Mouse (Mus musculus): ENCODE data around the gene Pecam1.

The Pecam1 gene

GRCm38 (mm10) chr11:106666470-106667107 lies 83.8 kb downstream of the Pecam1 start:
- 91% methylated on average over 14 of the region's 14 CpGs for WGBS

GRCm38 (mm10) chr11:106665841-106666240 lies 84.6 kb downstream of the Pecam1 start:
- WGBS: 95% methylated on average over 2 of the region's 2 CpGs

- 85% methylated on average over 4 of the region's 4 CpGs for WGBS
These were observed 85.1 kb downstream of the Pecam1 start for GRCm38 (mm10) chr11:106665328-106665727.

GRCm38 (mm10) chr11:106664691-106665090 lies 85.7 kb downstream of the Pecam1 start:
- WGBS: 77% methylated on average over 8 of the region's 8 CpGs

GRCm38 (mm10) chr11:106663838-106664237 lies 86.6 kb downstream of the Pecam1 start:
- 70% methylated on average over 6 of the region's 6 CpGs for WGBS

GRCm38 (mm10) chr11:106662634-106663407 lies 87.6 kb downstream of the Pecam1 start:
- 91% methylated on average over 10 of the region's 11 CpGs for WGBS

- 63% methylated on average over 13 of the region's 13 CpGs for WGBS
These were observed 89.9 kb downstream of the Pecam1 start for GRCm38 (mm10) chr11:106660453-106661081.

GRCm38 (mm10) chr11:106659598-106660295 lies 90.7 kb downstream of the Pecam1 start:
- 56% methylated on average over 15 of the region's 15 CpGs for WGBS

- WGBS: 21% methylated on average over 14 of the region's 14 CpGs
These were observed 92.2 kb downstream of the Pecam1 start for GRCm38 (mm10) chr11:106658051-106658880.

- 87% methylated on average over 5 of the region's 5 CpGs for WGBS
These were observed 93.4 kb downstream of the Pecam1 start for GRCm38 (mm10) chr11:106656896-106657498.

- WGBS: 23% methylated on average over 13 of the region's 13 CpGs
These were observed 102.1 kb downstream of the Pecam1 start for GRCm38 (mm10) chr11:106648347-106648746.

GRCm38 (mm10) chr11:106642966-106643637 lies 107.3 kb downstream of the Pecam1 start:
- WGBS: 95% methylated on average over 8 of the region's 8 CpGs

- WGBS: 96% methylated on average over 1 of the region's 1 CpGs
These were observed 108.8 kb downstream of the Pecam1 start for GRCm38 (mm10) chr11:106641580-106641979.

GRCm38 (mm10) chr11:106640059-106640458 lies 110.4 kb downstream of the Pecam1 start:
- WGBS: 57% methylated on average over 9 of the region's 9 CpGs

GRCm38 (mm10) chr11:106639356-106639692 lies 111.1 kb downstream of the Pecam1 start:
- 40% methylated on average over 5 of the region's 5 CpGs for WGBS

GRCm38 (mm10) chr11:106638551-106639355 lies 111.7 kb downstream of the Pecam1 start:
- WGBS: 39% methylated on average over 9 of the region's 9 CpGs

- 67% methylated on average over 7 of the region's 7 CpGs for WGBS
These were observed 112.7 kb downstream of the Pecam1 start for GRCm38 (mm10) chr11:106637754-106638153.

- 74% methylated on average over 2 of the region's 2 CpGs for WGBS
These were observed 114.5 kb downstream of the Pecam1 start for GRCm38 (mm10) chr11:106635946-106636345.

- WGBS: 90% methylated on average over 3 of the region's 3 CpGs
These were observed 116.3 kb downstream of the Pecam1 start for GRCm38 (mm10) chr11:106634175-106634574.
